1 mouse cellular context compared by ENCODE assay signal in the genomic region with DNA sequence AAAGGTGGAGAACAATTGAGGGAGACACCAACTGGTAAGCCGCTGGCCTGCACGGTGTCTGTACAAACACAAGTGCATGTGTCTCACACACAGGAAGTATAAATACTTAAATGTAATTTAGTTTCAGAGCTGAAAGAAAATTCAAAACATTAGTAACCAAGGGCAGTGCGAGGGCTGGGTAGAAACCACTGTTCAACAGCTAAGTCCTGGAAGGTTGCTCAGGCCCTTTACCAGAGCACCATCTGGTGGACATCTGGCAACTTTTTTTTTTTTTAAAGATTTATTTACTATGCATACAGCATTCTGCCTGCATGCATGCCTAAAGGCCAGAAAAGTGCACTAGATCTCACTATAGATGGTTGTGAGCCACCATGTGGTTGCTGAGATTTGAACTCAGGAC.
A peak's percentile ranks its signal among the peaks of the same experiment; 100 is the strongest.
TF ChIP-seq lines count a peak whose summit lies in the region.

No protein-coding gene starts in this region.

TF ChIP-seq in MEL, 35 proteins besides CTCF, POLR2A, EP300 and RAD21 (continued from another document):
- TF ChIP-seq POLR2AphosphoS2 (IDR thresholded peaks at IDR 0.05; ENCODE audit: low read length) (no peak), MYC (IDR thresholded peaks at IDR 0.05; ENCODE audit: low read depth, low read length) (no peak), SIN3A (IDR thresholded peaks at IDR 0.05; ENCODE audit: low read length) (peak; percentile 36; the same call in 1 of the 2 replicates), TCF12 (IDR thresholded peaks at IDR 0.05; ENCODE audit: low read depth, low read length) (no peak), ZC3H11A (IDR thresholded peaks at IDR 0.05; ENCODE audit: low read depth, low read length) (peak; percentile 95), ELF1 (IDR thresholded peaks at IDR 0.05; ENCODE audit: low read depth, low read length) (no peak), TAL1 (IDR thresholded peaks at IDR 0.05; ENCODE audit: low read length) (no peak), E2F4 (IDR thresholded peaks at IDR 0.05; ENCODE audit: borderline replicate concordance, low read depth, low read length) (no peak), NRF1 (IDR thresholded peaks at IDR 0.05; ENCODE audit: insufficient read depth, low read depth, low read length, poor library complexity, severe bottlenecking) (no peak), JUND (IDR thresholded peaks at IDR 0.05; ENCODE audit: low read depth, low read length) (0 out of 2 replicates have a peak, but pooled peaks have one; percentile 28), ZMIZ1 (IDR thresholded peaks at IDR 0.05; ENCODE audit: low read depth, low read length) (no peak), MYB (IDR thresholded peaks at IDR 0.05; ENCODE audit: low read depth, low read length) (no peak), SMC3 (IDR thresholded peaks at IDR 0.05; ENCODE audit: low read depth, low read length) (peak; percentile 92)
